Mouse (Mus musculus) monocyte, adult 2 months (primary cell): Measurements from ENCODE around the gene Pebp1.

Experiments
- DNase-seq, 2 experiments: peaks; one replicate each; pipeline ENCODE4 v3.0.0; 2022; ENCODE audit warnings: low spot score in 2 of 2, low read depth in 1 of 2

Pebp1 gene

DNA sequence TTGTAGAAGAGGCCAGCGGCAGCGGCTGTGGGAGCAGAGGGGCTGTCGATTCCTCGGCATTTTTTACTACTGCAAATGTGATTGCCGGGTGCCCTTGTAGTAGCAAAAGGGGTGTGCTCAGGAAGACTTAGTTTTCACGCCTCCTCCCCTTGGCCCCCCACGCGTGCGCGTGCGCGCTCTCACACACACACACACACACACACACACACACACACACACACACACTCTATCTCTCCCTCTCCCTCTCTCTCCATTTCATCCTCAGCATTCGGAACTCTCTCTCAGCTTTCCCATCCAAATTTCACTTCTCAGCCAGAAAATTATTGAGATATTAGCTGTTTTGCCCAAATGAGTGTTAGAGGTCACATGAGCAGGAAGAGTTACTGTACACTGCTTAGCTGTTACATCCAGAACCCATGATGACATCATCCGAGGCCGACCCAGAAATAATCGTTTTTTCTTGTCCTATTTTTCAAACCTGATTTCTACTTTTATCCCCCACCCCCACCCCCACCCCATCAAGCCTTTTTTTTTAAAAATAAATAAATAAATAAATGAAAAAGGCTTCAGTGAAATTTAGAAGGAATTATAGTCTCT, 45.4 kb downstream of the Pebp1 start:
- DNase-seq, result no peak

DNA sequence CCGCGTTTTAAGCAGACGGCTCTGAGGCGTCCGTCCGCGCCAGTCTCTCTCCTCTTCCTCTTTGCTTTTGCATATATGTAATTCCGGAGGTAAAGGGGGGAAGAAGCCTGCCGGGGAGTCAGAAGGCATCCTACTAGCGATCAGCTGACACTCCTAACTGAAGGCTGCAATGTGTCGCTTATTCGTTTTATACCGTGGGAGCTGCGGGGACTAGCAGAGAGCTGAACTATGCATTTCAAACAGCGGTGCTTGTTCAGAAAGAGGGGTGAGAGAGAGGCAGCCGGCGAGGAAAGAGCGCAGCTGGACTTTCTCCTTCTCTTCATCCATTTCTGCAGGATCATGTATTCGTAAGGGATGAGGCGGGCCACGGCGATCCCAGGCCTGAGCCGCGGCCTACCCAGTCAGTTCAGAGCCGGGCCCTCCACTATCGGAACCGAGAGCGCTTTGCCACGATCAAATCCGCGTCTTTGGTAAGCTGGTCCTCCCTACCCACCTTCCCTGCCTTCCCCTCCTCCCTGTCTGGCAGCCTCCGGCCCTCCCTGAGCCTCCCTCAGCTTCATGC, 46.6 kb downstream of the Pebp1 start:
- DNase-seq, result no peak

GRCm38 (mm10) chr5:117240321-117240731, 47.1 kb downstream of the Pebp1 start:
- DNase-seq, result no peak

DNA sequence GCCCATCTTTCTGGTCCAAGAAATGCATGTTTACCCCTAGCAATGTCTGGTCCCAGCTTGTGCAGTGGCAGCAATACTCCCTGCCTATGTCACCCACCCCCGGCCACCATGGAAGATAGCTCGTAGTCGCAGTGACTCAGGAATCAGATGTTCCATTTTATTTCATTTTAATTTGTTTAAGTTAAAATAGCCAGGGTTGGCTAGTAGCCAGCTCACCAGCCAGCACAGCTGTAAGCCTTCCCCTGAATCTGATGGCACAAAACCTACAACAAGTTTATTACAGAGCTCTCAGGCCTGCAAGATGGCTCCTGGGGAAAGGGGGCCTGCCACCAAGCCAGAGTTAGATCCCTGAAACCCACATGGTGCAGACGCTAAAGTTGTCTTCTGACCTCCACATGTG, 48.3 kb downstream of the Pebp1 start:
- DNase-seq, result no peak

- no peak for DNase-seq
Observed at GRCm38 (mm10) chr5:117236540-117236939, 50.9 kb downstream of the Pebp1 start.
